Mouse (Mus musculus): ENCODE data around the gene Olfr231.

Gene Olfr231

GRCm38 (mm10) chr1:174121062-174121461 is at the start of gene Olfr231:
Olfr231 (minus strand) TSS chr1:174121162.
- DNase-seq (ENCODE audit: low read depth, low spot score): no peak

DNA sequence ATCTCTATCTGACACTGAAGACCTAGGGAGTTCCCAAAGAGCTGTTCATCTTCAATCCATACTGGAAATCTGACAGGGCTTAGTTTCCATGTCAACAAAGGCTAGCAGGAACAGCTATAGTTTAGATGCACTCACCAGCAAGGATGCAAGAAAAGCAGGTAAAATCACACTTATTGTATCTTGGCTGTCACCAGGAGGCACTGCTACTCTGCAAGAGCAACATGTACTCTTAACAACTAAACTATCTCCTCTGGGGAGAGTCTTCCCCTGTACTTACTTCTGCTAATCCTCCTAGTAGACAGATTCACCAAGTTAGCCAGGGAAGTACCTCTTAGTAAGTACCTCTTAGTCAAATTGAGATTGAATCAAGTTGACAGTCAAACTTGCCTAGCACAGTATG is 48.1 kb upstream of the Olfr231 start:
- DNase-seq (ENCODE audit: low read depth, low spot score): no peak

GRCm38 (mm10) chr1:174159095-174159494 is 38.1 kb upstream of the Olfr231 start:
- no peak for DNase-seq (ENCODE audit: low read depth, low spot score)

GRCm38 (mm10) chr1:174158512-174158911 is 37.5 kb upstream of the Olfr231 start:
- DNase-seq (ENCODE audit: low read depth, low spot score): no peak

GRCm38 (mm10) chr1:174157622-174158021 is 36.7 kb upstream of the Olfr231 start:
- no peak for DNase-seq (ENCODE audit: low read depth, low spot score)

- DNase-seq (ENCODE audit: low read depth, low spot score): no peak
Observed at GRCm38 (mm10) chr1:174155333-174155732, 34.4 kb upstream of the Olfr231 start, which contains the start of gene Olfr420. Olfr420 (plus strand) TSS chr1:174155633.

DNA sequence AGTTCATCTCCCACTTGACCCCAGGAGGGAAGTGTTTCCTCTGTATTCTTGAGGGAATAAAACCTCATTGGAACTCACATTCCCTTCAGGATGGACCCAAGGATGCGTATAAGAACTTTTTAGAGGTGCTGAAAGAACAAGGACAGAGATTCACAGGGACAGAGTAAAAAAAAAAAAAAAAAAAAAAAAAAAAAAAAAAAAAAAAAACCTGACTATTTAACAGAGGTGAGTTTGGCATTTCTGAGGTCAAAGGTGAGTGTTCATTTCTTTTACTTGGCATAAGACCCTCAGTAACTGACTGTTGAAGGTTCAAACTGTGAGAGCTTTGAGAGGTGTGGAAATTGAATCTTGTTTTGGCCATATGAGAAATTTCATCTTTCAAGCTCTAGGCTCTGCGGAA is 28.3 kb upstream of the Olfr231 start:
- DNase-seq (ENCODE audit: low read depth, low spot score): no peak

DNA sequence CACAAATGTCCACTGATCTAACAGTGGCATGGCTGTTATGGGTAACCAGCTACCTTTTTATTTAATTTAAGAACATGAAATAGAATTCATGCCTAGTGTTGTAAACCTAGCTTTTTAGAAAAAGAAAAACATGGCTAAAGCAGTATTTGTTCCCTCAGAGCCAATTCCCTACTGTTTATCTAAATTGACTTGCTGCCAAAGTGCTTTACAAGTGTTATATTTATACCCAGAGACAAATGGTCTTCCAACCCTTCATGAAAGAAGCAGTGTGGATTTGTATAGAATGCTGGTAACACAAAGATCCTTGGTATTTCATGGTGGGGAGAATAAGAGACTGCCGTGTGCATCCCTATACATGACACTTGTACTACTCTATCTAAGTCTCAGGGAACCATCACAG is 25.7 kb upstream of the Olfr231 start:
- DNase-seq (ENCODE audit: low read depth, low spot score): no peak

GRCm38 (mm10) chr1:174141384-174141783 is 20.4 kb upstream of the Olfr231 start:
- DNase-seq (ENCODE audit: low read depth, low spot score): no peak

- DNase-seq (ENCODE audit: low read depth, low spot score): no peak
Observed at GRCm38 (mm10) chr1:174131999-174132398, 11.0 kb upstream of the Olfr231 start.

- no peak for DNase-seq (ENCODE audit: low read depth, low spot score)
Observed at GRCm38 (mm10) chr1:174131217-174131616, 10.3 kb upstream of the Olfr231 start, which contains the start of gene Olfr424. Olfr424 (plus strand) TSS chr1:174131517.

DNA sequence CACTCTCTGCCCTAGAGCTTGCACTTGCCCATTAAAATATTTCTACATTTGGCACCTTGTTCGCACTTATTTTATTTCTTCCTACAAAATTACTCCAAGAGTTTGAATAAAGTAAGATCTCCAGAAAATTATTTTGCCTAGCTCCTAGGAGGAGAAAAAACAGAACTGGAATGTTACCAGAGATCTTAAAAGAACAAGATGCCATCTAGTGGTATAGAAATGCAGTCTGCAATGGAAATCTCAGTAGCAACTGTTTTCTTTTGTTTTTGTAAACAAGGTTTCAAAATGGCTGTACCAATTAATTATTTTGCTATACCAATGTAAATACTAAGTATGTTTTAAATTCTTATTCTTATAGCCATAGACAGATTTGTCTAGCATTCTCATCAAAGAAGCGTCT is 17.2 kb downstream of the Olfr231 start:
- DNase-seq (ENCODE audit: low read depth, low spot score): no peak

- DNase-seq (ENCODE audit: low read depth, low spot score): no peak
Observed at GRCm38 (mm10) chr1:174096591-174096990, 24.4 kb downstream of the Olfr231 start, which contains the start of gene Olfr427. Olfr427 (plus strand) TSS chr1:174096891.

DNA sequence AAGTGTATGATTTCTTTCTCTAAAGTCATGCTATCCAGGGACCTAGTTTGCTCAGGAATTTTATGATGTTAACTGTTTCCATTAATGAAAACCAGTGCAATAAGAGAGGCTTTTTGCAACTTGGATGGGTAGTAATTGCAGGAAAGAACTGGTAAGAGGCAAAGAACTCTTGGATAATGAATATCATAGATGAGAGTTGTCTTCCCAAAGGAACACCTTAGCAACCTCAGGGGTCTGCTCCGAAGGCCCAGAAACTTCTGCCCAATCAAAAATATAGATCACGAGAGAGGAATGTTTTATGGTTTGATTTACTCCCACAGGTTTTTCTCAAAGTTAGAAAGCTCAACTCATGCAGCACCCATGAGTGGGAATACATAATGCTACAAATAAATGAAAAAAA is 36.9 kb downstream of the Olfr231 start, which contains the start of gene Olfr429:
Olfr429 (plus strand) TSS at position 301 of the 400 bp plus-strand sequence.
- DNase-seq (ENCODE audit: low read depth, low spot score): no peak

DNA sequence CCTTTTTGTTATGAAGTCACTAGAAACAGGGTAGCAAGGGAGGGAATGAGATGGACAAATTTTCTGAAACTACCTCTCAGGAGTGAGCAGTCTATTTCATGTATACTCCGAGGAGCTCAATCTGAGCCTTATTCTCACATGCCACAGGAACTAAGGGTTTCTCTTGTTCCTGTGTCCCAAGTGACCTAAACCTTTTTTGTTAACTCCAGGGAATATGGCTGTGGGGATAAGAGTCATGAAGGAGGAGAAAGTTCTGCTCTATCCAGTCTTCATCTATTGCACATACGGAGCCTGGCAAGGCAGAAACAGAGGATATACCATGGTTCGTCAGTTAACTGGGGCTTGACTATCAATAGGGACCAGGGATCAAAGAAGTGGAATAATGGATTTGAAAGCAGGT is 54.7 kb downstream of the Olfr231 start, which contains the start of gene Olfr430:
Olfr430 (plus strand) TSS at position 301 of the 400 bp plus-strand sequence.
- no peak for DNase-seq (ENCODE audit: low read depth, low spot score)
